Mouse (Mus musculus) ovary, adult 18-20 months (tissue): Measurements from ENCODE around the gene Strip2.

Source experiments
- DNase-seq: peaks from one replicate; pipeline ENCODE4 v3.0.0; 2022; ENCODE audit warnings: low spot score, mixed read lengths

Strip2 gene

GRCm38 (mm10) chr6:30009204-30009603, 92.4 kb downstream of the Strip2 start:
- DNase-seq = no peak
